Mouse (Mus musculus): ENCODE results near the gene Chrm3.

Gene Chrm3

DNA sequence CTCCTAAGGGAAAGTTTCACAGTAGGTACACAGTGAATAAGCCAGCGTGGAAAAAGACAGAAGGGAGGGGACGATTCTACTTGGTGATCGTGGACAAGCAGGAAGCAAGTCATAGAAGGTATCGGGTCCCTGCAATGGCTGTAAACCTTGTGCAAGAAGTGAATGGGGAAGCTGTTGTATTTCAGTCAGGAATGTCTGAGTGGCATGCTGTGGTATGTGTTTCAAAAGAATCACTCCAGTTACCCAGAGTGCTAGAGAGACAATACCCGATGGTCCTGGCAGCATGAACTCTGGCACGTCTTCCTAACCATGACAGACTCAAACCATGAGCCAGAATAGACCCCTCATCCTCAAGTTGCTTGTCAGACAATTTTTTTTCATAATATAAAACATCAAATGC, 375.0 kb downstream of the Chrm3 start:
- no peak for DNase-seq (ENCODE audit: low spot score)

DNA sequence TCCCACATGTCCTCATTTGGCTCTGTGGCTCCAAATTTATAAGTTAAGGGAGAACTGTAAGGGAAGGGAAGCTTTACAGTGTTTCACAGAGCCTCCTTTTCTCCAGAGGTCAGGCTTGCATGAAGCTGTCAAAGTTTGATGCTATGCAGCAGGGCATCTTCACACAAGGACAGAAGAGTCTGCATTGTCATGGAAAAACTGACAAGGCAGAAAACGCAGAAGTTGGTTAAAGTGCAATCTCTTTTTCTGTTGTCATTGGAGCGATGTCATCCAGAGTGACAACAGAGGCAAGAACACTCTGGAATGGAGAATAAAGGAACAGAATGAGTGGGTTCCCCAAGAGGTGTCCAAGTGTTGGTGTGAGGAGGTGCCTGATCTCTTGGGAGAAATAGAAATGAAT, 377.4 kb downstream of the Chrm3 start:
- no peak for DNase-seq (ENCODE audit: low spot score)

DNA sequence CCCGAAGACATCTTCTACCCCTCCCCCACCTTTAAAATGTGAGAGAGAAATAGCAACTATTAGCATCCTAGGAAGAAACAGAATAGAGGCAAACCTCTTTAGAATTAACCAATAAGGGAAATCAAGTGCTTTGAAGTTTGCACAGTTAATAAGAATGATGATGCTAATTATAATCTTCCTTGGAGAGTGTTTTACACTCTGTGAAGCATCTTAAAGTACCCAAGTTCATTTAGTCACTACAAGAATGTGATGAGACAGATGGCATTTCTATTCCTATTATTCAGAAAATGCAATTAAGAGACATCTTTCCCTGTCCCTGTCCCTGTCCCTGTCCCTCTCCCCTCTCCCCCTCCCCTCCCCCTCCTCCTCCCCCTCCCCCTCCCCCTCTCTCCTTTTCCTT, 382.9 kb downstream of the Chrm3 start:
- DNase-seq (ENCODE audit: low spot score) = no peak

DNA sequence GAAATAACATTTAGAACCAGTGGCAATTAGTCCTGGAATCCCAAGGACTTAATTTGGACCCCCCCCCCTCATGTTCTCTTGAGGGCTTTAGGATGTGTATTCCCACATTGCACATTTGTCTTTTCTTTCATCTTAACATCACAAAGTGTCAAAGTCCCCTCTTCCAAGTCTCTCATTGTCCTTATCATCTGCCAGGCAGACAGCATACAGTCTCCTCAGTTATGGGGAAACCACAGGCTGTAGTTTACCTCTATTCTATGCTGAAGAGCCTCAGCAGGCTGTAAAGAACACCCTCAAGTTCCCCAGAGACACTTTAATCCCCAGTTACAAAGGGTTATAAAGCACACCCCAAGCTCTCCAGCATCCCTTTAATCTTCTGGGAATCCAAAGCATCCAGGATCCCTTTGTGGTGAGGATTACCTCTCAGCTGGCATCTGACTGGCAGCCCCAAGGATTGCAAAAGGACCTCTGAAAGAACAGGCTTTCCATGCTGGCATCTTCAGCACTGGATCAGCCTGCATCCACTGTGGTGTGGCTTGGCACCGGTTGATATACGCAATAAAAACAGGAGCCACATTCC, 386.8 kb downstream of the Chrm3 start:
- no peak for DNase-seq (ENCODE audit: low spot score)

DNA sequence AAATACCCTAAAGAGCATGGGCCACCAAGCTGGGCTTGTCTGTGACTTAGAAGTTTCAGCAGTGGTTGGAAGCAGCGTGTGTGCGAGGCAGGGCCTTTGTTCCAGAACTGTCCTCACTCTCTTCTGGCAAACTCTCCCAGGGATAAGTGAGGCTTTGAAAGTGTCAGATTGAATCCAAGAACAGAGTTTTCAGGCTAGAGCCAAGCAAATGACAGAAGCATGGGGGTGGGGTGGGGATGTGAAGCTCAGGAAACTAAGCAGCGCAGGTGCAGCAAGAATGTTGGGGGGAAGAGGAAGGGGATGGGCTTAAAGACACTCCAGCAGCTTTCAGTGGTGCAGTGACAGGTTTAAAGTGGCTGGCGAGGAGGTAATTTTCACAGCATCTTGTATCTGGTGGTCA, 388.8 kb downstream of the Chrm3 start:
- no peak for DNase-seq (ENCODE audit: low spot score)

DNA sequence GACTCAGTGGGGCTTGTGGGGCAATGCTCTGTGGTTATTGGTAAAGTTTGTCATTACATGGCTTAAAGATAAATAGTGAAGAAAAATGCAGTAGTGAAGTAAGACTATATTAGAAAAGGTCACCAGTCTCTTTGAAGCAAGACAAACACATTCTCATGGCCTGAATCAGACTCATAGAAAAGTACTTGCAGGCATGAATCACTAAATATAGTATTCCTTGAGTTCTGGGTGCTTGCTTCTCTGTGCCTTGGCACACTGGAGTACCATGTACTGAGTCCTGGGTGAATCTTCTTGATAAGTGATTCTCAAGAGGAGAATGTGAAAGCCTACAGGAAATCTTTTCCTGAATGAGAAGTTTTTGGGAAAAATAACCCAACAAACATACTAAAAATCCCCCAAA, 408.0 kb downstream of the Chrm3 start:
- no peak for DNase-seq (ENCODE audit: low spot score)

DNA sequence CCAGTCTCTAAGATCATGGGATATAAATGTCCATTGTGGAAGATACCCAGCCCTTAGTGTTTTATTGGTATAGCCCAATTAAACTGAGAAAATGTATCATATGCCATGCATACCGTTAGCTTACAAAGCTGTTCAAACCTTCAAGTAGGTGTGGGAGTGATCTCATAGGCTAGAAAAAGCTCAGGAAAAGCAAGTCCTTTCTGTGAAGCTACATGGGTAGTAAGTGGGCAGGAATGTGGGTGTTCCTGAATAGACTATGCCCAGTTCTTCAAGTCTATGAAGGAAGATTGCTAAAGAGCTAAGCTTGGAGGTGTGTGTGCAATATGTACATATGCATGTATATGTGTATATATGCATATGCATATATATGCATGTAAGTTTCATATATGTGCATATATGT, 409.3 kb downstream of the Chrm3 start:
- DNase-seq (ENCODE audit: low spot score) = no peak

DNA sequence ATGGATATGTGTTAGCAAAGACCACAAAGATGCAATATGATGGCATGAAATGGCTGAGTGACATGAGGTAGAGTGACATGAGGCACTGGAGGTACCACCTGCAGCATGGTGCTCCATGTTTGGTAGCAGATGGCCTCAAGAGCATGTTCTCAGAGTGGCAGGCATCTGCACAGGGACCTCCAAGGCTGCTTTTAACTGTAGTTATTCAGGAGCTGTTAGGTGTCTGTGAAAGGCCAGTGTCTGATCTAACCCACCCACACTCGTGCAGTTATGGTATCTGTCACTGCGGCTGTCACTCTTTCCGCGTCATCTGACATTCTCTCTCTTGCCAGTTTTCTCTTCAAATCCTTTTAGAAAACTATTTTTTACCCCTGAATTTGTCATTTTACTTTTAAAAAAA, 411.6 kb downstream of the Chrm3 start:
- DNase-seq (ENCODE audit: low spot score) = no peak

DNA sequence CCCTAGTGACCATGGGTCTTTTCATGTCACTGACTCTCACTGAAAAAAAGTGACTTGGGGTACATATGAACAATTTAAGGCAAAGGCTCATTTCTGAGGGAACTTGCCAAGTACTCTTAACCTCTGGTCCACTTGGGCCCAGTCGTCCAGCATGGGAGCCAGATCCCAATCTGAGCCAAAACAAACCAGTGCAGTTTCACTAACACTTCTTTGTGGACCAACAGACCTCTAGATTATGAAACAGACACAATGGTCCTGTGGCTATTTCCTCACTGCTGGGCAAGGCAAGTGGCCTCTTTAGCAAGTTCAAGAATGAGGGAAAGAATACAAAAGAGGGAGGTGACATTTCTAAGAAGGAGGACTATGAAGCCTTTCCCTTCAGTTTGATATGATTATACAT, 420.5 kb downstream of the Chrm3 start:
- no peak for DNase-seq (ENCODE audit: low spot score)

DNA sequence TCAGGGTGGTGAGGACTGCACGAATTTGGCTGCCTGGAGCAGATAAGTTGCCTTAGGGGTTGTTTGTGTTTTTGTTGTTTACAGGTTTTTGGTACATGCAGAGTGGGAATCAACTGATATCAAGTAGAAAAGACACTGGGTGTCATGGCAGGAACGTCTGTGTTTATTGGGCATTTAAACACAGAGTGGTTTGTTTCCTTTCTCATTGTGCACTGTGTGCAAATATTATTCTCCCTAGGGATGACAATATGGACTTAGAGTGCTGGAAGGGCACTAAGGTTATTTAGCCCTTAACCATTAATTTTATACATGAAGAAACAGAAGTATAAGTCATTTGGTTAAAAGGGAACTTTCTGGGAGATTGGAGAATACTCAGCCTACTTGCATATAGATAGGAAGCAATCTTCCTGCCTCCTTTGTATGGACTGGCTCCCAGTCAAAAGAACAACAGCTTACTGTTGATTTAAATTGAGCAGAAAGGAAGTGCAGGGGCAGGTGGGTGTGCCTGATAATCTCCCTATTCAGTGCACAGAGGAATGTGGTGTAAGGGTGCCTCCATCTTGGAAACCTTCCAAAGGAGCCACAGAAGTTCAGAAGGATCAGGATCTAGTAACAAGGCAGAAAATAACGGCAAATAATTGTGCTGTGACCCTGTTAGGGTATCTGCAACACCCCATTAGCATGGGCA, 421.7 kb downstream of the Chrm3 start:
- DNase-seq (ENCODE audit: low spot score) = no peak

DNA sequence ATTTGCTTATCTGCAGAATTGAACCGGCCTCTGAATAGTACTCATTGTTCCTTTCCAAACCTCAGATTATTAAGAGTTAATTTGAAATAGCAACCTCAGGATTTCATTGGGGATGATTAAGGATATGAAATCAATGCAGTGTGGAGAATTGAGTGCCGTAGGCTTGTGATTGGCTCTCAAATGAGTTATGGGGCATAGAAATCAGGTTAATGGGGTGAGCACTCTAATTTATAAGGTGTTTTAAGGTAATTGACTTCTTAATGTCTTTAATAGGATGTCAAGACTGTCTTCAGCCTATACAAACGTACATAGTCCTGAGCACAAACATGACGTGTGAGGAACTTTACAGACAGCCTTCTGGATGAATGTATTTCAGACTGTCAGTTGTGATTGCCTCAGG, 427.9 kb downstream of the Chrm3 start:
- DNase-seq (ENCODE audit: low spot score) = no peak

DNA sequence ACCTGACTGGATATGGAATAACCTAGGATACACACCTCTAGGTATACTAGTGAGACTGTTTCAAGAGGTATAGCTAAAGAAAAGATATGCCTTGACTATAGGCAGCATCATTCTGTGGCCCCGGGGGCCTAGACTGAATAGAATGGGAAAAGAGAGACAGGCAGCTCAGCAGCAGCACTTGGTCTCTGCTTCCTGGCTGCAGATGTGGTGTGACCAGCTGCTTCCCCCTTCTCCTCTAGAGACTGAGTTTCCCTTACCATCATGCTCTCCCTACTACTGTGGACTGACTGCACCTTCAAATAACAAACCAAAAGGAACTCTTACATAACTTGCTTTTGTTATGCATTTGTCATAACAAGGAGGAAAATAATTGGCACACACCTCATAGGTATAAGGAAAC, 430.0 kb downstream of the Chrm3 start:
- no peak for DNase-seq (ENCODE audit: low spot score)

DNA sequence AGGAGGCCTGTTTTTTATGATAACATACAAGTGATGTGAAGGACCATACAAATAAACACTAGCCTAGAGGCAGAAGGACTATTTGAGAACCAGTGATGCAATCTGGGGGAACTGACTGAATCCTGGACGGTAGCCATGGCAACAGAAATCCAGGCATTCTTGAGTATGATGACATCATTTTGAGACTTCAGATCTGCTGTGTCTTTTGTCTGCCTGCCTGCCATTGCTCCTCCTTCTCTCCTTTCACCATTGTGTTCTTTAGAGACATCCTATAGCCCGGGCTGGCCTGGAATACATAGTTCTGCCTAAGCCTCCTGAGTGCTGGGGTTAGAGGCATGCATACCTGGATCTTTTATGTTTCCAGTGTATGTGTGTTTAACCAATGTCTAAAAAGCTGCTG, 430.7 kb downstream of the Chrm3 start:
- DNase-seq (ENCODE audit: low spot score) = no peak

DNA sequence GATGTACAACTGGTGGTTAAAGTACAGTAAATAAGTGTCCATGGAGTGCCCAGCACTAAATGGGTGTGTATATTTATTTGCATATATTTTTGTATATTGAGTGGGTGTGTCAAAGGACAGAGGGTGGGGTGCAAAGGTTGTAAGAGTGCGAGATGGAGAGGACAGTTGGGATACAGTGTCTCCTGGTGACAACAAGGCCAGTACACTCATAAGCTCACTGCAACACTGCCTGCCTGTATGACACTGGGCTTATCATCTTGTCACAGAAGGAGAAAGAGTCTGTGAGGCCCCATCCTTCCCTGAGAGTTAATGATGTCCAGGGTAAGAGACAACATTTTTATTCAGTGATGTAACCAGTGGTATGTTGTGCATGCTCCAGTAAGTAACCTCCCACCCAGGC, 439.5 kb downstream of the Chrm3 start:
- no peak for DNase-seq (ENCODE audit: low spot score)

DNA sequence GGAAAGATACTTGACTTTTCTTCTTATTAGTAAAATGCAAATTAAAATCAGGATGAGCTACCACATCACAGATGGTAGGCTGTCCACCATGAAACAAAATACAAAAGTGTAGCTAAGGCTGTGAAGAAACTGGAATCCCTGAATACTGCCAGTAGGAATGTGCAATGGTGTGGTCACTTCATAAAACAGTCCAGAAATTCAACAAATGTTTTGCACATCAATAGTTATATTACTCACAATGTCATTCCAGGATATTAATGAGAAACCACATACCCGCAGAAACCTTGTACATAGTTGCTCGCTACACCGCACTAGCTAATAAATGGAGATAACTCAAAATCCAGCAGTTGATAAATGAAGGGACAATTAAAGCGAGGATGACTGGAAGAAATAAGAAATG, 447.9 kb downstream of the Chrm3 start:
- DNase-seq (ENCODE audit: low spot score) = no peak

DNA sequence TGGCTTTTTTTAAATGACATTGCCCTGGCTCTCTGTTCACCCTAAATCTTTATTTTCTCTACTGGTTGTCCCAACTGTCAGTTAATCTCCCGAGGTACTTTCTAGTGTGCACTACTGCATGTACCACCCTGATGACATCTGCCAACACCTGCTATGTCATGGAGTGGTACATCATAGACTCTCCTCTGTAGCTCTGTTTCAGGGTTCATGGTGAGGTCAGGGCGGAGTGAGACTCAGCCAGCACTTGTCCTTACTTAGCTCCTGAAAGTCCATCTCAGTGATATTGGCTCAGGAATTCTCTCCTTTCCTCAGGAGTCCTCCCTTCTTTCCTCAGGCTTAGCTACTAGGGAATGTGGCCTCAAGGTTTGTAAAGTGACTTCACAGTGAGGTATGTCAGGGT, 451.9 kb downstream of the Chrm3 start:
- DNase-seq (ENCODE audit: low spot score) = no peak

DNA sequence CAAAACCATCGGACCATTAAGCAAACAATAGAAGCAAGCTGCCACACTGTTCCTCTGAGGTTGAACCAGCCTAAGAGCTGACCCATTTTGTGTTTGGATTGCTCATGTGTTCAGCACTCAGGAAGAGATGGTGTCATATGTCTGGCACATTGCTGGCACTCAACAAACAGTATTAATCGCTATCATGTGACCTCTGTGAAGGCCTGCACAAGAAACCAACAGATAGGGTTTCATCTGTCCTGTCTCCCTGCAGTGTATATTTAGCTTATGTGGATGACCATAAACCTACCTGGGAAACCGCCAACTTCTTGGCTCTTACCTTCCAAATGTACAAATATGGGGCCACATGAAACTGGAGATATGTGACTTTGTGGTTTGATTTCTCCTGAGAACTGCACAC, 453.4 kb downstream of the Chrm3 start:
- no peak for DNase-seq (ENCODE audit: low spot score)

DNA sequence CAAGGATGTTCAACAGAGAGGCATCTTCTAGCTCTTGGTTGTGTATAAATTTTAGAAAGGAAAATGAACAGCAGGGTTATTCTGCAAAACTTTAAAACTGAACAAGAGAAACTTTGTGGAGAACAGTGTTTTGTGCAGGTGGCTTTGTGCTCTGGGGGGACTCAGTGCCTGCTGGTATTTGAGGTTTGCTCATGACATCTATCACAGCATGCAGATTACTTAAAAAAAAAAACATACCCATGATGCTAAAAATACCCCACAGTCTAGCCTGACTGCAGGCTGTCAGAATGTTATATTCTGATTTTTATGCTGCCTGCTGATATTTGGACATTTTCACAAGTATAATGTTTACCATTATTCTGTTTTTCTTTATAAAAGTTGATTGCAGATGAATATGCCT, 456.2 kb downstream of the Chrm3 start:
- no peak for DNase-seq (ENCODE audit: low spot score)

DNA sequence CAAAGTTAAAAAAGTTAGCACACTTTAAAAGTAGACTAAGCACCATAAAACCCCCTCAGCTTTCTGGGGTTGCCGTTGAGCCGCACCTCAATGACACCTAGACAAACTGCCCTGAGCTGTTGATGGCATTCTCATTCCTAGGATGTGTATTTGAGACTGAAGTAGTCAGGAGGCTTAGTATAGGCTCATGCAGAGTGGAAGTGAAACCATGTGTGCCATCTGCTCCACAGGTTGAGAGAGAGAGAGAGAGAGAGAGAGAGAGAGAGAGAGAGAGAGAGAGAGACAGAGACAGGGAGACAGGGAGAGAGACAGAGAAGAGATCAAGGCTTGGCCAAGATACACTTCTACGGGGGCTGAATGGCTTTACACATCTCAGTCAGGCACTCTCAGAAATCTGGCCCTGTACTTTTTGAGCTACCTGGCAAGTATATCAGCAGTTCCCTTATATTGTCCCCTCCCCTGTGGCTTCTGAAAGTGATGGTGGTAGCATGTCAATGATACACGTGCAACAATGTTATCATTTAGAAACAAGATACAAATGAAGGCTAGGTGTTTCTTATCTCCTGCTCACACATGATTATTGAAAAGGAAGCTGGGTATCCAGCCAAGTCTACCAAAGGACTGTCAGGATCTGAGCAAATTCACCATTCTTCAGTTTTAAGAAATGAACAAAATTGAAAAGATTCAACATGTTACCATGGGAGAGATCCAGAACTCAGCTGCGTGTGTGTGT, 459.8 kb downstream of the Chrm3 start:
- DNase-seq (ENCODE audit: low spot score) = no peak

DNA sequence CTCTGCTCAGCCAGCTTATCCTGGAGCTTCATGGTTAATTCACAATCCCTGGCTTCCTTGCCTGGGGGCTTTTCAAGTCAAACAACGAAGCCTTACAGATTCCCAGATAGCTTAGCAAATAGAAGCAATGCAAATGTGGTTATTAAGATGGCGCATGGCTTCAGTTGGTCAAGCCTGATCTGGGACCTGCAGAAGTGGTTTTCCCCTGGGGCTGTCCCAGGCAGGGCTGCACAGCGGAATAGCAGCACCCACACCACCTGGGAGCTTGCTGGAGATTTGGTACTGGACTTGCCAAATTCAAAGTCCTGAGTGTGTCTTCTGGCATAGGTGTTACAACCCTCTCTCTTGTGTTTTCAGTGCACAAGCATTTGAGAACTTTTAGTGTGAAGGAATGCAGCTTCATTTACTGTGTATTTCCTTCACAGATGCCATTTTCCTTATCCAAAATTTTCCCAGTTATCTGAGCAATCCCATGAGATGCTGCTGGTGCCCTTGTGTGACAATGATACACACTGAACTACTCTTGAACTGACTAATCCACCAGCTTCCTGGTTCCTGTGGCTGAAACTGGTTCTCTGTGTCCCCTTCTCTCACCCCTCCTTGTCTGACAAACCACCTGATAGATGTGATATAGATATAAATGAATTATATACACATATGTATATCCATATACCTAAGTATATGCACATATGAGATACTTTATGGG, 461.8 kb downstream of the Chrm3 start:
- no peak for DNase-seq (ENCODE audit: low spot score)

DNA sequence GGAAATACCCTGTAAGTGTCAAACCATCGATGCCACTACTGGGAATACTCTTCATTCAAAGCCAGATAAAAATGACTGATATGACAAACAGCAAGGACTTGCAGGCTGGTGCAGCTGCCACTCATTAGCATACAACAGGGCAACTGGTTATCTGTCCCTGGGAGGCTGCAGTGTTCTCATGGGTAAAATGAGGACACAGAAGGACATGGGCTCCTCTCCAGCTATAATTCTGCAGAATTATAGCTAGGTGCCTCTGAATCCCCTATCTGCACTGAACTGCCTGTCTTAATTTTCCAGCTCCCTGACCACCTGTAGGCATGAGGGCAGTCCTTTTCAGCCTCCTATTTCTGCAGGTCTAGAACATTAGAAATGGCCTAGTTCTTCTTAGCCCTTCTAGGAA, 463.4 kb downstream of the Chrm3 start:
- no peak for DNase-seq (ENCODE audit: low spot score)

DNA sequence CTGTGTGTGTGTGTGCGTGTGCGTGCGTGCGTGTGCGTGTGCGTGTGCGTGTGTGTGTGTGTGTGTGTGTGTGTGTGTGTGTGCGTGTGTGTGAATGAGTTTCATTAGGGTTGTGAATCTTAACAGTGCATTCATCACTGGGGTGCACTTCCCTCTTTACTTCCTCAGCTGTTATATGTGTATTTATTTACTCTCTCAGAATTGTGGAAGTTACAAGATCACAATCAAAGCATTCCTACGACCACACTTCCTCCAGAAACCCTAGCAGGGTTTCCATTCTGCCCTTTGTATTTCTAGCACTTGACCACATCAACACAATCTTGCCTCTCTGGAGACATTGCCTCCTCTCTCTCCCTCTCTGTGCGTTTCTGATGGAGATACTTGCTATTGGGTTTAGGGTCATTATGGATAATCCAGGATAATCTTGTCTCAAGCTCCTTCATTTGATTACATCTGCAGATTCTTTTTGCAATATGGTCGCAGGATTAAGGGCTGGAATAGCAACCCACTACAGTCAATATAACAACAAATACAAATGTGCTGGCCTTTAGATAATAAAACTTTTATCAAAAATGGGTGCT, 465.5 kb downstream of the Chrm3 start:
- DNase-seq (ENCODE audit: low spot score) = no peak

DNA sequence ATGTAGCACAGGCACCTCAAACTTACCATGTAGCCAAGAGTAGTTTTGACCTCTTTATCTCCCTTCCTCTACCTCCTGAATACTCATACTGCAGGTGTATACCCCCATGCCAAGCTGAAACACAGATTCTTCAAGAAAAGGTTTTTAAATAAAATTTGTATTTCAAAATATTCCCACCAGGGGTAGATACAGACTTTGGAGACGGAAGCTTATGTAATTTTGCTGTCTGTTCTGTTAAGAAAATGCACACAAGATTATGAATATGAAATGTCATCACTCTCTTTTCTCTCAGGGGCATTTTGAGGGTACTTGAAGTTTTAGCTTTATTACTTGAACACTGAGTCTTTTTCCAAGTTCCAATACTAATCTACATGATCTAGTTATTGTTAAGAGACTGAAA, 469.6 kb downstream of the Chrm3 start:
- DNase-seq (ENCODE audit: low spot score) = no peak

Data from ovary, adult 18-20 months (tissue).